ENCODE assay signal across 3 mouse cellular contexts in genomic region chr16:16236681-16237080, GRCm38 (mm10).
DNase-seq lines count a peak whose midpoint lies in the region.

No protein-coding gene starts in this region.

- peak; percentile 55 for DNase-seq in R1 (ENCODE audit: low read depth, low spot score)
- DNase-seq in ZHBTc4 (ENCODE audit: low read depth, low spot score): peak; percentile 18
- DNase-seq in heart, adult 11 months: peak; percentile 66
